Mouse (Mus musculus) effector memory CD4-positive, alpha-beta T cell, adult 5 months (primary cell): Measurements from ENCODE around the gene Rho. TPM values are rescaled to one million over a fixed set of nuclear protein-coding genes. Genes with fewer than 3 reads are reported as not detected.

Experiments used
- polyA plus RNA-seq: library from polyadenylated mRNA; unstranded; fragments of 100-300 nt; shearing (Covaris generic); gene quantifications from one replicate; pipeline ENCODE4 v1.2.1, GENCODE M21; 2017

Rho gene
- not detected for polyA plus RNA-seq

DNA sequence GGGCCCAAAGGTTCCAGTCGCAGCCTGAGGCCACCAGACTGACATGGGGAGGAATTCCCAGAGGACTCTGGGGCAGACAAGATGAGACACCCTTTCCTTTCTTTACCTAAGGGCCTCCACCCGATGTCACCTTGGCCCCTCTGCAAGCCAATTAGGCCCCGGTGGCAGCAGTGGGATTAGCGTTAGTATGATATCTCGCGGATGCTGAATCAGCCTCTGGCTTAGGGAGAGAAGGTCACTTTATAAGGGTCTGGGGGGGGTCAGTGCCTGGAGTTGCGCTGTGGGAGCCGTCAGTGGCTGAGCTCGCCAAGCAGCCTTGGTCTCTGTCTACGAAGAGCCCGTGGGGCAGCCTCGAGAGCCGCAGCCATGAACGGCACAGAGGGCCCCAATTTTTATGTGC lies at the start of gene Rho:
Gene Rho, plus strand, starts transcription at position 110 of the 400 bp plus-strand sequence.

DNA sequence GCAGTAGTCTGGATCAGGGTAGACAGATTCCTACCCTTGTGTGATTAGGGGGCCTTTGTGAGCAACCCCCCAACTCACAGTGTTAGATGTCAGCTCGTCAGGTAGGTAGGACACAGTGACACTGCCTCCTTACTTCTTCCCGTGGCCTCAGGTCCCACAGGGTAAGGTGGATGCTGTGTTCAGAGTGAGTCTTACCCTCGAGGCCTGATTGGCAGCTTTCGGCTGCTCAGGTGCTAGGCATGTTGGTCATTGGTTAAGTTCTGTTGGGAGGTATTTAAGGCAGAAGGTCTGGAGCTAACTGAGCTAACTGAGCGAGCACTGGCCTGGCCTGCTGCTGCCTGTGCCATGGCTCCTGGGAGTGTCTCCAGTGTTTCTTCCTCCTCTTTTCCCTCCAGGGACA lies 13.1 kb downstream of the Rho start, which contains the start of gene H1foo:
Gene H1foo, plus strand, starts transcription at position 301 of the 400 bp plus-strand sequence.

Other genes with a start within 250 kb of the Rho start
- gene Tmem40, start 169.3 kb upstream of the Rho start, polyA plus RNA-seq = not detected
- 4.4 TPM for gene Cand2, start 157.2 kb upstream of the Rho start, polyA plus RNA-seq
- gene Rpl32, start 123.0 kb upstream of the Rho start, polyA plus RNA-seq = 3,175 TPM
- not detected for gene Efcab12, start 93.3 kb upstream of the Rho start, polyA plus RNA-seq
- gene Mbd4, start 78.4 kb upstream of the Rho start, polyA plus RNA-seq = 8.5 TPM
- 1.8 TPM for gene Ift122, start 78.3 kb upstream of the Rho start, polyA plus RNA-seq
- gene H1foo, start 13.2 kb downstream of the Rho start, polyA plus RNA-seq = not detected
- gene Plxnd1, start 63.3 kb downstream of the Rho start, polyA plus RNA-seq = 1.9 TPM